7 mouse cellular contexts compared by ENCODE assay signal in genomic region chr8:107503354-107503753, GRCm38 (mm10).
DNase-seq lines count a peak whose midpoint lies in the region; ATAC-seq lines count a peak whose summit lies in the region.

No protein-coding gene starts in this region.

- no peaks in the 10 kb centered on the region for H3K9me3 ChIP-seq in intestine, embryonic 16.5 days (ENCODE audit: control insufficient read depth, low read length)
- no peaks in the 10 kb centered on the region; the same call in 1 of the 2 replicates for H3K9me3 ChIP-seq in megakaryocyte, embryonic 14.5 days

- peak; percentile 76 for DNase-seq in Muller cell, postnatal 12 days (ENCODE audit: inconsistent ontology term)
- DNase-seq in embryo, embryonic 9.5 days (ENCODE audit: extremely low spot score), result peak; percentile 42
- DNase-seq in adrenal gland, postnatal 4 days (ENCODE audit: low spot score in 2 of 2), result no peak
- DNase-seq in adipocyte (ENCODE audit: low spot score), result no peak
- no peak for DNase-seq in heart, postnatal 36 days

- no peak overlapping the region for H3K9ac ChIP-seq in intestine, embryonic 16.5 days (ENCODE audit: low read depth, low read length)

- peak overlapping the region; percentile 48; the same call in 1 of the 2 replicates for H3K27ac ChIP-seq in intestine, embryonic 16.5 days (ENCODE audit: low read length)

- ATAC-seq in intestine, embryonic 16.5 days, result peak; percentile 85

- H3K36me3 ChIP-seq in intestine, embryonic 16.5 days (ENCODE audit: control insufficient read depth, insufficient read depth, low read length), result no peaks in the 10 kb centered on the region
- peaks cover 51% of the 10 kb centered on the region for H3K36me3 ChIP-seq in megakaryocyte, embryonic 14.5 days (replicated peaks; ENCODE audit: low read length)

- intact Hi-C loops in heart, postnatal 36 days (cut with DNase I), result no loop called here

- WGBS in intestine, embryonic 16.5 days, result 5% methylated on average over 6 of the region's 6 CpGs

- H3K4me2 ChIP-seq in intestine, embryonic 16.5 days (ENCODE audit: low read depth, low read length), result no peak overlapping the region

- H3K27me3 ChIP-seq in intestine, embryonic 16.5 days (replicated peaks; ENCODE audit: control insufficient read depth, insufficient read depth, low read length), result no peaks in the 10 kb centered on the region
- H3K27me3 ChIP-seq in megakaryocyte, embryonic 14.5 days (replicated peaks), result no peaks in the 10 kb centered on the region

- H3K4me3 ChIP-seq in intestine, embryonic 16.5 days (ENCODE audit: low read length), result no peak overlapping the region
- H3K4me3 ChIP-seq in megakaryocyte, embryonic 14.5 days (replicated peaks), result peak overlapping the region; percentile 89

- H3K4me1 ChIP-seq in intestine, embryonic 16.5 days (ENCODE audit: control insufficient read depth, insufficient read depth, low read length), result peaks cover 16% of the 10 kb centered on the region
- peaks cover 94% of the 10 kb centered on the region for H3K4me1 ChIP-seq in megakaryocyte, embryonic 14.5 days

Comparison
In these comparisons a context has a peak if more than half of its experiments do, and no peak if none do; other contexts are left out.
1. DNase-seq: peak in Muller cell, postnatal 12 days (single experiment) and embryo, embryonic 9.5 days (single experiment); none in adrenal gland, postnatal 4 days (0 of 2), adipocyte (single experiment) and heart, postnatal 36 days (0 of 2).